Mouse (Mus musculus): ENCODE data around the gene Hoxa3. TPM values are rescaled to one million over a fixed set of nuclear protein-coding genes. Genes with fewer than 3 reads are reported as not detected.

The Hoxa3 gene
- polyA plus RNA-seq, 1 experiment from 2014 or later: 7.7 TPM

- Histone ChIP-seq H3K9ac (replicated peaks) (peak overlapping the region; percentile 59), H3K27me3 (peaks cover 81% of the 10 kb centered on the region), H3K4me3 (replicated peaks) (peak overlapping the region; percentile 37), H3K27ac (peak overlapping the region; percentile 51; the same call in 1 of the 2 replicates), H3K36me3 (0 out of 2 replicates have a peak, but pooled peaks cover 2% of the 10 kb centered on the region), H3K9me3 (no peaks in the 10 kb centered on the region), H3K4me1 (replicated peaks) (peaks cover 75% of the 10 kb centered on the region), H3K4me2 (peak overlapping the region; percentile 64)
- no peak for ATAC-seq (ENCODE audit: insufficient number of reproducible peaks, insufficient read depth, low FRiP score, low TSS enrichment, low read depth)
- under 1% methylated on average over 39 of the region's 39 CpGs for WGBS
Observed at GRCm38 (mm10) chr6:52164051-52164625, 49.0 kb downstream of the Hoxa3 start.

GRCm38 (mm10) chr6:52163366-52164031 is 49.6 kb downstream of the Hoxa3 start:
- peak overlapping the region; percentile 51; the same call in 1 of the 2 replicates for H3K27ac ChIP-seq
- H3K4me2 ChIP-seq: peak overlapping the region; percentile 64
- H3K27me3 ChIP-seq: peaks cover 80% of the 10 kb centered on the region
- 0 out of 2 replicates have a peak overlapping the region, but pooled peaks have one; percentile 40 for H3K9ac ChIP-seq (replicated peaks)
- H3K4me3 ChIP-seq (replicated peaks): peak overlapping the region; percentile 37
- no peaks in the 10 kb centered on the region for H3K36me3 ChIP-seq
- no peak for ATAC-seq (ENCODE audit: insufficient number of reproducible peaks, insufficient read depth, low FRiP score, low TSS enrichment, low read depth)
- 6% methylated on average over 17 of the region's 17 CpGs for WGBS
- peaks cover 73% of the 10 kb centered on the region for H3K4me1 ChIP-seq (replicated peaks)
- no peaks in the 10 kb centered on the region for H3K9me3 ChIP-seq

DNA sequence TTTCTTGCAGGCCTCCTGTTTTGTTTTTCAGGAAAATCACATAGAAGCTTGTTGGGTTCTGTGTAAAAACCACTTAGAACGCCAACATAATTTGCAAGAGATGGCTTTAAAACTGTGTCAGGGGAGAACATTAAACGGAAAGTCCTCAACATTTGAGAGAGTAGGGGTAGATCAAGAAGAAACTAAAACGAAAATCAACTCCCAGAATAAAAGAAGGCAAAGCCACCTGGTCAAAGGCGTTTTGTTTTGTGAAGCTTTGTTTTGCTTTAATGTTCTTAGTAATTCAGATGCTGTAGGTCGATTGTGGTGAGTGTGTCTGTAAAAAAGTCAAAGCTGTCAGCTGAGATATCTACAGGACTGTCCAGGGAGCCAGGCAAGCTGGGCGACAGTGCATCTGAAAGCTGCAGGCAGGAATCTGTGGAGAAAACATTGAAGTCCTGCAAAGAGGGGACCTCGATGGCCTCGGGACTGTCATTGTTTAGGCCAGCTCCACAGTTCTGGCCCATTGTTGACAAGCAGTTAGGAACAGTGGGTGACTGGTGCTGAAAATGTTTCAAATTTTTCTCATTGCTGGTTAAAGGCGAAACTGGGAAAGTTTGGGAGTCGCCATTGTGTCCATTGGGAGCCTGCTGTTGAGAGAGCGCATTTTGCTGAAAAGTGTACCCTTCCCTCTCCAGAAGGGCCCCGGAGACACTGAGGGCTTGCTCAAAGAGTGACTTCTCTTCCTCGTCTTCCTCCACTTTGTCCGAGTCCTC is 50.3 kb downstream of the Hoxa3 start:
- ATAC-seq (ENCODE audit: insufficient number of reproducible peaks, insufficient read depth, low FRiP score, low TSS enrichment, low read depth): no peak
- H3K36me3 ChIP-seq: no peaks in the 10 kb centered on the region
- peak overlapping the region; percentile 37 for H3K4me3 ChIP-seq (replicated peaks)
- peak overlapping the region; percentile 64 for H3K4me2 ChIP-seq
- 20% methylated on average over 14 of the region's 14 CpGs for WGBS
- H3K9ac ChIP-seq (replicated peaks): no peak overlapping the region
- peaks cover 69% of the 10 kb centered on the region for H3K4me1 ChIP-seq (replicated peaks)
- H3K27me3 ChIP-seq: peaks cover 79% of the 10 kb centered on the region
- no peaks in the 10 kb centered on the region for H3K9me3 ChIP-seq
- H3K27ac ChIP-seq: peak overlapping the region; percentile 51; the same call in 1 of the 2 replicates

GRCm38 (mm10) chr6:52162093-52162380 is 51.1 kb downstream of the Hoxa3 start:
- Histone ChIP-seq H3K4me3 (replicated peaks) (no peak overlapping the region), H3K9me3 (no peaks in the 10 kb centered on the region), H3K27me3 (peaks cover 79% of the 10 kb centered on the region), H3K27ac (no peak overlapping the region), H3K9ac (replicated peaks) (no peak overlapping the region), H3K4me2 (no peak overlapping the region), H3K4me1 (replicated peaks) (peaks cover 69% of the 10 kb centered on the region), H3K36me3 (no peaks in the 10 kb centered on the region)
- WGBS: 33% methylated on average over 1 of the region's 1 CpGs
- ATAC-seq (ENCODE audit: insufficient number of reproducible peaks, insufficient read depth, low FRiP score, low TSS enrichment, low read depth): no peak

DNA sequence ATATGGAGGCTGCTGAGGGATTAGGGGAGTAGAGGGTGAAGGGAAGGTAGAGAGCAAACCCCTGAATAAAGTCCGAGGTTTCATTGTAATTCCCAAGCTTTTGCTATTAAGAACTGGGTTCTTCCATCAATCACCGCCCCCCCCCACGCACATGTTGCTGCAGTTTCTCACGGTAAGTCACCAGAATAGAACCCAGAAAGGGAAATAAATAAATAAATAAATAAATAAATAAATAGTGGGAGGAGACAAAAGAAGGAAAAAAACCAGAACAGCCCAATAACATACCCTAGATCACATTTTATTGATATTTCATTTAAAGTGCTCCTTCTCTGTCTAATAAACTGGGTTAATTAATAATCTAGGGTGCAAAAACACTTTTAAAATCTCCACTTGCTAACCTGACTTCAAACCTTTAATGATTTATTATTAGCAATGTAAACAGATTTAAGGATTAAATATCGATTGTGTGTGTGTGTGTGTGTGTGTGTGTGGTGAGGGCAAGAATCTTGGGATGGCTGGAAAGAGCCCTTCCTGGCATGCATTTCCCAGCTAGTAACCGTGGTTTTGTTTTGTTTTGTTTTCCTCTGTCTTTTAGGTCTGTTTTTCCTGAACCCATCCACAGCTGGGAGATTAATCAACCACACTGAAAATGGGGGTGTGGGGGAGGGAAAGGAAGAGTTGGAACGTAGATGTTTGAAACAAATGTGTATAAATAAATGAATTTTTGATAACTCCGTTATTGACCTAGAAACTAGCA is 51.6 kb downstream of the Hoxa3 start:
- Histone ChIP-seq H3K4me1 (replicated peaks) (peaks cover 66% of the 10 kb centered on the region), H3K27ac (peak overlapping the region; percentile 72; the same call in 1 of the 2 replicates), H3K9me3 (no peaks in the 10 kb centered on the region), H3K27me3 (peaks cover 79% of the 10 kb centered on the region), H3K4me2 (peak overlapping the region; percentile 100), H3K4me3 (replicated peaks) (no peak overlapping the region), H3K9ac (replicated peaks) (no peak overlapping the region), H3K36me3 (no peaks in the 10 kb centered on the region)
- 10% methylated on average over 8 of the region's 8 CpGs for WGBS
- no peak for ATAC-seq (ENCODE audit: insufficient number of reproducible peaks, insufficient read depth, low FRiP score, low TSS enrichment, low read depth)

GRCm38 (mm10) chr6:52160511-52161335 is 52.4 kb downstream of the Hoxa3 start:
- Histone ChIP-seq H3K9ac (replicated peaks) (peak overlapping the region; percentile 37; the same call in 1 of the 2 replicates), H3K4me1 (replicated peaks) (peaks cover 62% of the 10 kb centered on the region), H3K4me3 (replicated peaks) (peak overlapping the region; percentile 23), H3K36me3 (no peaks in the 10 kb centered on the region), H3K27ac (peak overlapping the region; percentile 72), H3K27me3 (peaks cover 81% of the 10 kb centered on the region), H3K9me3 (no peaks in the 10 kb centered on the region), H3K4me2 (peak overlapping the region; percentile 100)
- ATAC-seq (ENCODE audit: insufficient number of reproducible peaks, insufficient read depth, low FRiP score, low TSS enrichment, low read depth): peak; percentile 42; the same call in 1 of the 2 replicates
- under 1% methylated on average over 30 of the region's 30 CpGs for WGBS

GRCm38 (mm10) chr6:52159979-52160378 is 53.2 kb downstream of the Hoxa3 start:
- H3K4me2 ChIP-seq: peak overlapping the region; percentile 100
- H3K27me3 ChIP-seq: peaks cover 81% of the 10 kb centered on the region
- H3K9ac ChIP-seq (replicated peaks): no peak overlapping the region
- H3K36me3 ChIP-seq: no peaks in the 10 kb centered on the region
- ATAC-seq (ENCODE audit: insufficient number of reproducible peaks, insufficient read depth, low FRiP score, low TSS enrichment, low read depth): no peak
- peak overlapping the region; percentile 23; the same call in 1 of the 2 replicates for H3K4me3 ChIP-seq (replicated peaks)
- peak overlapping the region; percentile 72 for H3K27ac ChIP-seq
- WGBS: 4% methylated on average over 9 of the region's 9 CpGs
- H3K4me1 ChIP-seq (replicated peaks): peaks cover 54% of the 10 kb centered on the region
- no peaks in the 10 kb centered on the region for H3K9me3 ChIP-seq

GRCm38 (mm10) chr6:52159164-52159761 is 53.9 kb downstream of the Hoxa3 start:
- peaks cover 83% of the 10 kb centered on the region for H3K27me3 ChIP-seq
- WGBS: 5% methylated on average over 12 of the region's 12 CpGs
- H3K4me1 ChIP-seq (replicated peaks): peaks cover 47% of the 10 kb centered on the region
- peak overlapping the region; percentile 71 for H3K4me3 ChIP-seq (replicated peaks)
- no peaks in the 10 kb centered on the region for H3K36me3 ChIP-seq
- peak overlapping the region; percentile 66 for H3K27ac ChIP-seq
- H3K4me2 ChIP-seq: peak overlapping the region; percentile 100
- peak overlapping the region; percentile 64 for H3K9ac ChIP-seq (replicated peaks)
- 0 out of 2 replicates have a peak, but pooled peaks have one; percentile 11 for ATAC-seq (ENCODE audit: insufficient number of reproducible peaks, insufficient read depth, low FRiP score, low TSS enrichment, low read depth)
- no peaks in the 10 kb centered on the region for H3K9me3 ChIP-seq

- Histone ChIP-seq H3K36me3 (no peaks in the 10 kb centered on the region), H3K9me3 (no peaks in the 10 kb centered on the region), H3K27ac (peak within 1 kb of the TSS; percentile 66), H3K4me2 (peak within 1 kb of the TSS; percentile 100), H3K27me3 (peaks cover 82% of the 10 kb centered on the region), H3K4me3 (replicated peaks) (peak within 1 kb of the TSS; percentile 71), H3K9ac (replicated peaks) (peak within 1 kb of the TSS; percentile 64), H3K4me1 (replicated peaks) (peaks cover 39% of the 10 kb centered on the region)
- ATAC-seq (ENCODE audit: insufficient number of reproducible peaks, insufficient read depth, low FRiP score, low TSS enrichment, low read depth): peak; percentile 71
- under 1% methylated on average over 55 of the region's 55 CpGs for WGBS
Observed at GRCm38 (mm10) chr6:52158276-52159051, 54.7 kb downstream of the Hoxa3 start, which contains the start of gene Hoxa1. Gene Hoxa1 (minus strand): TSS chr6:52158317.
